Mouse (Mus musculus) stomach, embryonic 15.5 days (tissue): ENCODE measurements around the gene Cfap221. TPM values are rescaled to one million over a fixed set of nuclear protein-coding genes. Genes with fewer than 3 reads are reported as not detected.

ENCODE experiments used
- ATAC-seq: fragments of 200-750 bp; cut with Nextera tagmentation; 2 replicates; pipeline ENCODE4 v1.8.0; 2017; ENCODE audit warnings: low read depth, moderate number of reproducible peaks, moderate TSS enrichment; ENCODE audit not compliant: insufficient read depth, low FRiP score
- H3K27ac ChIP-seq: fragments of 300-500 bp; sonication (generic); 2 replicates; pipeline ENCODE4 v1.5.1; 2015; ENCODE audit warnings: mild to moderate bottlenecking, inconsistent platforms
- H3K27me3 ChIP-seq: fragments of 300-500 bp; sonication (generic); replicated peaks from 2 replicates; pipeline ENCODE4 v1.6.1; 2015; ENCODE audit warnings: inconsistent platforms
- H3K36me3 ChIP-seq: fragments of 300-500 bp; sonication (generic); 2 replicates; pipeline ENCODE4 v1.6.1; 2015; ENCODE audit warnings: inconsistent platforms
- H3K4me1 ChIP-seq: fragments of 300-500 bp; sonication (generic); 2 replicates; pipeline ENCODE4 v1.6.1; 2015; ENCODE audit warnings: inconsistent platforms
- H3K4me2 ChIP-seq: fragments of 300-500 bp; sonication (generic); 2 replicates; pipeline ENCODE4 v1.6.1; 2015; ENCODE audit warnings: mild to moderate bottlenecking, inconsistent platforms
- H3K4me3 ChIP-seq: fragments of 300-500 bp; sonication (generic); replicated peaks from 2 replicates; pipeline ENCODE4 v1.5.1; 2015; ENCODE audit warnings: inconsistent platforms
- H3K9ac ChIP-seq: fragments of 300-500 bp; sonication (generic); 2 replicates; pipeline ENCODE4 v1.6.1; 2015; ENCODE audit warnings: inconsistent platforms
- H3K9me3 ChIP-seq: fragments of 300-500 bp; sonication (generic); 2 replicates; pipeline ENCODE4 v1.6.1; 2016; ENCODE audit warnings: inconsistent platforms
- WGBS: fragments of 180-500 bp; shearing (Covaris S2); methylation state at CpG from one replicate; pipeline ENCODE4 v1.1.7; 2015; 5-methylcytosine and 5-hydroxymethylcytosine counted together
- polyA plus RNA-seq: library from polyadenylated mRNA; unstranded; fragments of >200 nt; fragmentation: Nextera tagmentation; extraction: Ambion mirVana; gene quantifications from 2 replicates; pipeline ENCODE4 v1.2.1, GENCODE M21; 2015

Cfap221 gene
- polyA plus RNA-seq, 1 experiment from 2014 or later = 0.24 TPM

GRCm38 (mm10) chr1:120025050-120025439, 28.0 kb upstream of the Cfap221 start:
- no peak overlapping the region for H3K4me3 ChIP-seq
- H3K9me3 ChIP-seq = no peaks in the 10 kb centered on the region
- no peaks in the 10 kb centered on the region for H3K27me3 ChIP-seq
- no peak overlapping the region for H3K9ac ChIP-seq
- no peaks in the 10 kb centered on the region for H3K36me3 ChIP-seq
- WGBS = 11% methylated on average over 2 of the region's 2 CpGs
- no peak overlapping the region for H3K4me2 ChIP-seq
- no peak overlapping the region for H3K27ac ChIP-seq
- H3K4me1 ChIP-seq = no peaks in the 10 kb centered on the region
- ATAC-seq = peak; percentile 74

DNA sequence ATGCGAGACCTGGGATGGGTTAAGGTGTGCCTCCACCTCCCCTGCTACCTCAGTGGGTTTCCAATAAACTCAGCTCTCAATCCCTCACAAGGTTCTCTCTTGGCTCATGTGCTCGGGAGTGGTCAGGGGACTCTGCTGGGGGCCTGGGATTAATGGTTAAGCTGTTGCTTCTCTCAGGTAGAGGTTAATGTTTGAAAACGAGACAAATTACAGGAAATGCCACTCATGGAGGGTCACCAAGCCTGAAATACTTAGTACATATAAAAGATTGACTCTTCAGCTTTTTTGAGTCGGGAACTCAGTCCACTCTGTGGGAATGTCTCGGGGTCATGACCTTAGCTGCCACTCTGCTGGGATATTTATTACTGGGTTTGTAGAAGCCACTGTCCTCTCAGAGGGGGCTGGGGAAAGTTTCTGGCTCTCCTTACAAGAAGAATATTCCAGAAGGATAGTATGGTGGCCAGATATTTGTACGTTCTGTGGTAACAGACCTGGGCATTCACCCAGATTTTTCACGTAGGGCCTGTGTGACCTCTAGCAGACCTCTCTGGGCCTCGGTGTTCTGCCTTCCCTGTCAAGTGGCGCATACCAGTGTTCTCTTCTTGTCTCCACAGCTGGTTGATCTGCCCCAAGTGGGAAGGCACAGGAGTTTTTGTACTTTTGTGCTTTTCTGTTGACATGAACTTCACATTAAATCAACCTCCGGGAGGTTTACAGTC, 27.5 kb upstream of the Cfap221 start:
- H3K4me1 ChIP-seq = no peaks in the 10 kb centered on the region
- H3K4me3 ChIP-seq = no peak overlapping the region
- no peaks in the 10 kb centered on the region for H3K9me3 ChIP-seq
- no peak overlapping the region for H3K9ac ChIP-seq
- no peak overlapping the region for H3K4me2 ChIP-seq
- WGBS = 37% methylated on average over 10 of the region's 10 CpGs
- peak overlapping the region; percentile 51; the same call in 1 of the 2 replicates for H3K27ac ChIP-seq
- no peaks in the 10 kb centered on the region for H3K36me3 ChIP-seq
- H3K27me3 ChIP-seq = no peaks in the 10 kb centered on the region
- ATAC-seq = no peak

- ATAC-seq = no peak
- no peak overlapping the region for H3K4me3 ChIP-seq
- H3K27me3 ChIP-seq = no peaks in the 10 kb centered on the region
- H3K4me2 ChIP-seq = no peak overlapping the region
- H3K36me3 ChIP-seq = no peaks in the 10 kb centered on the region
- no peaks in the 10 kb centered on the region for H3K9me3 ChIP-seq
- H3K4me1 ChIP-seq = no peaks in the 10 kb centered on the region
- 81% methylated on average over 17 of the region's 17 CpGs for WGBS
- no peak overlapping the region for H3K9ac ChIP-seq
- no peak overlapping the region for H3K27ac ChIP-seq
Observed at GRCm38 (mm10) chr1:120021951-120022350, 24.9 kb upstream of the Cfap221 start.

DNA sequence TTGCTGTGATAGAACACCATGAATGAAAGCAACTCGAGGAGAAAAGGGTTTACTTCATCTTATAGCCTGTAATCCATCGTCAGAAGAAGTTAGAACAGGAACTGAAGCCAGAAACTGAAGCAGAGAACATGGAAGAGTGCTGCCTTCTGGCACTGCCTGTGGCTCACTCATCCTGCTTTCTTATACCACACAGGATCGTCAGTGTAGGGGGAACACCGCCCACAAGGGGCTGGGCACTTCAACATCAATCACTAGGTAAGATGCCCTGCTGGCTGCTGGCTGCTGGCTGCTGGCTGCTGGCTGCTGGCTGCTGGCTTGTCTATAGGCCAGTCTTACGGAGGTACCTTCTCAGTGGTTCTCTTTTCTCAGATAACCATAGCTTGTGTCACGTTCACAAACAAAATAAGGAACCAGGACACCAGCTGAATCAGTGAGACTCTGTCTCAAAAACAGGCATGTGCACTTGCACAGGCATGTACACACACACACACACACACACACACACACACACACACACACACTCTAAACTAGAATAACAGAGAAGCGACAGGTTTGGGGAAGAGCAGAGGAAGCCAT, 23.4 kb upstream of the Cfap221 start:
- H3K27ac ChIP-seq = no peak overlapping the region
- H3K4me3 ChIP-seq = no peak overlapping the region
- no peak overlapping the region for H3K9ac ChIP-seq
- no peaks in the 10 kb centered on the region for H3K36me3 ChIP-seq
- no peak overlapping the region for H3K4me2 ChIP-seq
- H3K4me1 ChIP-seq = no peaks in the 10 kb centered on the region
- H3K27me3 ChIP-seq = no peaks in the 10 kb centered on the region
- H3K9me3 ChIP-seq = no peaks in the 10 kb centered on the region
- WGBS = 61% methylated on average over 7 of the region's 7 CpGs
- ATAC-seq = no peak

GRCm38 (mm10) chr1:120019428-120019827, 22.4 kb upstream of the Cfap221 start:
- ATAC-seq = no peak
- no peaks in the 10 kb centered on the region for H3K27me3 ChIP-seq
- H3K4me2 ChIP-seq = no peak overlapping the region
- H3K27ac ChIP-seq = no peak overlapping the region
- H3K4me1 ChIP-seq = no peaks in the 10 kb centered on the region
- no peaks in the 10 kb centered on the region for H3K36me3 ChIP-seq
- no peak overlapping the region for H3K9ac ChIP-seq
- H3K4me3 ChIP-seq = no peak overlapping the region
- no peaks in the 10 kb centered on the region for H3K9me3 ChIP-seq
- 87% methylated on average over 12 of the region's 12 CpGs for WGBS

DNA sequence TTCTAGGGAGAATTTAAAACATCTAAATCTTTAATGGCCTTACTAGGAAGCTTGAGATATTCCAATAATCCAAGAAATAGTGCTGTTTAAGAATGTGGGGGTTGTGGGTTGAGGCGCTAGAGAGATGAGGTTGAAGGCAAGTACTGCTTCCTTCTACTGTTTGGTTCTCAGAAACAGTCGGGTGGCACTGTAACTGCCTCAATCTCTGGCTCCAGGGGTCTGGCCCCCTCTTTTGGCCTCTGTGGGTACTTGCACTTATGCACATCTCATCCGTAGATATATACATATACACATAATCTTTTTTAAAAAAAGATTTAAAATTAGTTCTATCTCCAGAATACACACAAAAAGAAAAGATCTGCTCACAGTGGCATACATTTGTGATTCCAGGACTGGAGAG, 21.9 kb upstream of the Cfap221 start:
- no peak overlapping the region for H3K4me2 ChIP-seq
- no peak for ATAC-seq

GRCm38 (mm10) chr1:120016240-120016639, 19.2 kb upstream of the Cfap221 start:
- H3K9ac ChIP-seq = no peak overlapping the region
- no peak for ATAC-seq
- 84% methylated on average over 2 of the region's 2 CpGs for WGBS

More for the DNA sequence above, 21.9 kb upstream of the Cfap221 start:
- H3K27ac ChIP-seq = no peak overlapping the region
- H3K9me3 ChIP-seq = no peaks in the 10 kb centered on the region
- H3K36me3 ChIP-seq = no peaks in the 10 kb centered on the region
- no peak overlapping the region for H3K9ac ChIP-seq
- H3K4me1 ChIP-seq = no peaks in the 10 kb centered on the region
- WGBS = 65% methylated on average over 3 of the region's 3 CpGs
- H3K4me3 ChIP-seq = no peak overlapping the region
- no peaks in the 10 kb centered on the region for H3K27me3 ChIP-seq

GRCm38 (mm10) chr1:120013111-120013510, 16.1 kb upstream of the Cfap221 start:
- no peaks in the 10 kb centered on the region for H3K4me1 ChIP-seq
- H3K36me3 ChIP-seq = no peaks in the 10 kb centered on the region
- H3K9me3 ChIP-seq = no peaks in the 10 kb centered on the region
- H3K9ac ChIP-seq = no peak overlapping the region
- no peak overlapping the region for H3K27ac ChIP-seq
- no peak for ATAC-seq
- H3K4me2 ChIP-seq = no peak overlapping the region
- H3K4me3 ChIP-seq = no peak overlapping the region
- H3K27me3 ChIP-seq = 0 out of 2 replicates have a peak, but pooled peaks cover 2% of the 10 kb centered on the region

More at GRCm38 (mm10) chr1:120016240-120016639, 19.2 kb upstream of the Cfap221 start:
- Histone ChIP-seq H3K9me3 (no peaks in the 10 kb centered on the region), H3K36me3 (no peaks in the 10 kb centered on the region), H3K4me3 (no peak overlapping the region), H3K27ac (no peak overlapping the region), H3K4me1 (no peaks in the 10 kb centered on the region), H3K27me3 (no peaks in the 10 kb centered on the region), H3K4me2 (no peak overlapping the region)

- H3K4me2 ChIP-seq = no peak overlapping the region
- H3K4me3 ChIP-seq = no peak overlapping the region
- H3K27me3 ChIP-seq = 0 out of 2 replicates have a peak, but pooled peaks cover 4% of the 10 kb centered on the region
- no peaks in the 10 kb centered on the region for H3K4me1 ChIP-seq
- no peaks in the 10 kb centered on the region for H3K36me3 ChIP-seq
- H3K27ac ChIP-seq = no peak overlapping the region
- H3K9me3 ChIP-seq = no peaks in the 10 kb centered on the region
- no peak overlapping the region for H3K9ac ChIP-seq
- 78% methylated on average over 12 of the region's 12 CpGs for WGBS
- ATAC-seq = no peak
Observed at GRCm38 (mm10) chr1:120012638-120013037, 15.6 kb upstream of the Cfap221 start.

DNA sequence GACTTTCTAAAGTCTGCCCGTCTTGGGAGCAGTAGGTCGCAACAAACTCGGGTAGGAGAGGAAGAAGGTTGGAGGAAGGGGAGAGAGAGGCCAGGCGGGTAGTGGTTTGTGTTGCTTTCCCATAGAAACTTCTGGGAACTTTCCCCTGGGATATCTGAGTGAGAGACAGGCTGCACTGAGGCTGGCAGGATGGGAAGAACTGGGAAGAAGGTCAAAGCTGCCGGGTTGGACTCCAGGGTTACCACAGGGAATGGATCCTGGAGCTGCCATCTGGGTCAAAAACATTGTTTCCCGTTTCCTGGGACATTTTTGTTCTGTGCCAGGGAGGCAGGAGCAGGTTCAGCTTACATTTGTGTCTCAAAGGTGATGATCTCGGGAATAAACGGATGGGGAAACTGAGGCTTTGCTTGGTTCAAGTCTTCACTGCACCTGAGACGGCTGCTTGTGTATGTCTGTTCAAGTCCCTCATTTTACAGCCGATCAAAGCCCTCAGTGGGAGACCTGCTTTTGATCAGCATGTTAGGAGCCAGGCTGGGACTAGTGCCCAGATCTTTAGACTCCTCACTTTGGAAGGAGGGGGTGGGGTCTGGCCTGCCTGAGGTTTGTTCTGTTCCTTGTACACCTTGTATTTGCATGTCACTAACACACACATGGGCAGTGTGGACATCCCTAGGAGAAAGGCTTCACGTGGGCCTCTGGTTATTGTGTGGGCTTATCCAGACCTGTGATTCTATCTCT, 11.0 kb upstream of the Cfap221 start:
- H3K27me3 ChIP-seq = peaks cover 6% of the 10 kb centered on the region; the same call in 1 of the 2 replicates
- no peaks in the 10 kb centered on the region; the same call in none of the 2 replicates for H3K4me1 ChIP-seq
- no peak for ATAC-seq
- peak overlapping the region; percentile 74 for H3K4me2 ChIP-seq
- no peaks in the 10 kb centered on the region for H3K36me3 ChIP-seq
- no peak overlapping the region for H3K9ac ChIP-seq
- H3K27ac ChIP-seq = no peak overlapping the region
- WGBS = 37% methylated on average over 11 of the region's 11 CpGs
- no peaks in the 10 kb centered on the region for H3K9me3 ChIP-seq
- H3K4me3 ChIP-seq = peak overlapping the region; percentile 39; the same call in 1 of the 2 replicates

DNA sequence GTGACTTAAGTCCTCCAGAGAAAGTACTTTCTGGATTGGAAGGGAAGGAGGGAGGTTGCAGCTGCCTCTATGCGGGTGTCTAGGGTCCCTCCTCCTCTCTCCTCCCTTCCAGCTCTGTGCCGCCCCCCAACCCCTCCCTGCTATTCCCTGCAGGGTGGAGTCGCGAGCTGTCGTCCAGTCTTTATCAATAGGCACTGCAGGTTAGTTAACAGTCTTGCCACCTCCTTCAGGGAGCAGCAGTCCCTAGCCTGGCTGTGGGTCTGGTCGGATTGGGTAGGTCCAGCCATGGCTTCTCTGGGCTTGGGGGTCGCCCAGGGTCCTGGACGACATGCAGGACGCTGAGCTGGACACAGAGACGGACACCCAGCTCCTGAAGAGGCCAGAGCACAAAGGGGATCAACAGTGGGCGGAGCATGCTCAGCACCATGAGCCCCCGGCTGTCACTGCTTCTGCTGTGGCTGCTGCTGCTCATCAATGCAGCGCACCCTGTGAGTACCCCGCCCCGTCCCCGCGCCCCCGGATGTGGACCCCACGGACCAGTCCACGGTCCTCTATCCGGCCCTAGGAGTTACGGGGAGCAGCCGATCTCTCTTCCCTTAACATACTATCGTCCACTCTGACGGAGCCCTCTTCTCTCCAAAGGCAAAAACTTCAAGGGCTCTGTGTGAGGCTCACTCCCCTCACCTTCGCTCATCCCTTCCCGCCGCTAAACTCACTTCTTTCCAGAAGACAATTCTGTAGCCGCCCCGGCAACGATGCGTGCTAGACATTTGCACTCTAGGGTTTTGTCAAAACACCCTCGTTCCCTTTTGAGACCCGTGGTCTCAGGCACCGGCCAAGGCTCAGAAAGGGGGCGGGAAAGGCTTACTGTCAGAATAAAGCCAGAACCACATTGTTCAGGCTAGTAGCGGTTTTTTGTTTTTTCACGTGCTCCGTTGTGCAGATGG, 10.1 kb upstream of the Cfap221 start, which contains the start of gene Sctr:
Gene Sctr (plus strand): TSS at position 51 of the 947 bp plus-strand sequence.
- no peaks in the 10 kb centered on the region for H3K36me3 ChIP-seq
- ATAC-seq = peak; percentile 45; the same call in 1 of the 2 replicates

More for the DNA sequence above, 10.1 kb upstream of the Cfap221 start, which contains the start of gene Sctr:
- Histone ChIP-seq H3K4me2 (peak within 1 kb of the TSS; percentile 74), H3K27ac (no peak within 1 kb of the TSS), H3K4me3 (peak within 1 kb of the TSS; percentile 39), H3K4me1 (no peaks in the 10 kb centered on the region; the same call in none of the 2 replicates), H3K27me3 (peaks cover 6% of the 10 kb centered on the region; the same call in 1 of the 2 replicates), H3K9ac (no peak within 1 kb of the TSS), H3K9me3 (no peaks in the 10 kb centered on the region)
- 2% methylated on average over 39 of the region's 39 CpGs for WGBS
